Mouse (Mus musculus): ENCODE results near the gene Anxa6.

DNA sequence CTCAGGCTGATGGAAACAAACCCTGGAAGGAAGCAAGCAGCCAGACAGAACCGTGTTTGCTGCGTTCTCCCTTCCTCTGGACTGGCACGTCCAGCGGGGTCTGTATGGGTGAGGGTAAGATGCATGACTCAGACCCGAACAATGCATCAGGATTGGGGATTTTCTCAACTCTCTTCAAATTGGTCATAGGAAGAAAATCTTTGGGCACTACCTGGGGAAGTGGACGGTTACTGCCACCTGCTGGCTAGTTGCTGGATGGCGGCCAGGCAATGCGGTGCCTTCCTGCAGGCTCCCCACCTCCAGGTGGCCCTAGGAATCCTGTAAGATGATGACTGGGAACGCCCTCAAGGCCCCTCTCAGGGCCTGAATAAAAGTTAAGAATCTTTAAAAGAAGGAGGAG, 6.3 kb upstream of the Anxa6 start:
- TF ChIP-seq CTCF (IDR thresholded peaks at IDR 0.05; ENCODE audit: extremely low read depth, insufficient read length, insufficient replicate concordance, low read depth, low read length) (peak; percentile 93), POLR2A (IDR thresholded peaks at IDR 0.05; ENCODE audit: low read depth, low read length) (no peak)

Measured in small intestine, adult 2 months (tissue).